Mouse (Mus musculus): ENCODE data around the gene F12.

GRCm38 (mm10) chr13:55405783-55406390, 20.7 kb downstream of the F12 start:
- TF ChIP-seq POLR2A (IDR thresholded peaks at IDR 0.05; ENCODE audit: control insufficient read depth, extremely low read depth, insufficient read depth, low read length, poor library complexity) = no peak
- no peak for TF ChIP-seq CTCF (IDR thresholded peaks at IDR 0.05; ENCODE audit: borderline replicate concordance, control insufficient read depth, extremely low read depth, insufficient read depth, low read length, poor library complexity)
